Mouse (Mus musculus) kidney, adult 2 months (tissue): ENCODE results near the gene Pfn1.

Experiments used
- CTCF ChIP-seq: fragments of 200-500 bp; conservative IDR thresholded peaks from 2 replicates; pipeline ENCODE4 v1.5.1; 2011; ENCODE audit warnings: low read depth, mild to moderate bottlenecking, control low read depth, low read length, moderate library complexity, mixed read lengths; ENCODE audit not compliant: insufficient read depth, insufficient read length
- POLR2A ChIP-seq: fragments of 200-500 bp; IDR thresholded peaks from one replicate; pipeline ENCODE4 v1.6.1; 2011; ENCODE audit warnings: low read depth, low read length, control low read depth

GRCm38 (mm10) chr11:70657991-70658390 lies 3.5 kb upstream of the Pfn1 start:
- TF ChIP-seq CTCF (no peak), POLR2A (no peak)
